Mouse (Mus musculus) heart, postnatal 0 days (tissue): Measurements from ENCODE around the gene Sirt1. TPM values are rescaled to one million over a fixed set of nuclear protein-coding genes. Genes with fewer than 3 reads are reported as not detected.
"Not testable (repeated sequence)": the region's sequence is repeated elsewhere in the genome, so short reads cannot be mapped to it uniquely, and the experiment has no call there.

ENCODE experiments used
- ATAC-seq: fragments of 200-750 bp; cut with Nextera tagmentation; 2 replicates; pipeline ENCODE4 v1.8.0; 2017; ENCODE audit warnings: low read depth, moderate number of reproducible peaks, moderate library complexity; ENCODE audit not compliant: insufficient read depth
- DNase-seq: peaks from one replicate; pipeline ENCODE4 v3.0.0-alpha.2; 2016; ENCODE audit warnings: low spot score
- H3K27ac ChIP-seq: fragments of 300-500 bp; sonication (generic); 2 replicates; pipeline ENCODE4 v1.5.1; 2014; ENCODE audit warnings: low read depth, mild to moderate bottlenecking
- H3K27me3 ChIP-seq: fragments of 300-500 bp; sonication (generic); 2 replicates; pipeline ENCODE4 v1.6.1; 2014; ENCODE audit warnings: low read length, mixed read lengths; ENCODE audit not compliant: control insufficient read depth, insufficient read depth
- H3K36me3 ChIP-seq: fragments of 300-500 bp; sonication (generic); replicated peaks from 2 replicates; pipeline ENCODE4 v1.6.1; 2014; ENCODE audit warnings: low read length, mixed read lengths; ENCODE audit not compliant: control insufficient read depth, insufficient read depth
- H3K4me1 ChIP-seq: fragments of 300-500 bp; sonication (generic); 2 replicates; pipeline ENCODE4 v1.6.1; 2014; ENCODE audit warnings: antibody characterized with exemption; ENCODE audit not compliant: control insufficient read depth, insufficient read depth
- H3K4me2 ChIP-seq: fragments of 300-500 bp; sonication (generic); 2 replicates; pipeline ENCODE4 v1.6.1; 2014; ENCODE audit warnings: low read depth, mild to moderate bottlenecking, low read length, moderate library complexity
- H3K4me3 ChIP-seq: fragments of 300-500 bp; sonication (generic); 2 replicates; pipeline ENCODE4 v1.5.1; 2014; ENCODE audit warnings: low read depth, low read length
- H3K9ac ChIP-seq: fragments of 300-500 bp; sonication (generic); replicated peaks from 2 replicates; pipeline ENCODE4 v1.6.1; 2014; ENCODE audit warnings: low read depth, low read length, mixed read lengths
- H3K9me3 ChIP-seq: fragments of 300-500 bp; sonication (generic); replicated peaks from 2 replicates; pipeline ENCODE4 v1.6.1; 2016; ENCODE audit warnings: low read length; ENCODE audit not compliant: control insufficient read depth
- CTCF ChIP-seq: IDR thresholded peaks from 2 replicates; pipeline ENCODE4 v1.5.1; 2016; ENCODE audit warnings: antibody characterized with exemption, control low read depth, low read depth
- EP300 ChIP-seq: IDR thresholded peaks from 2 replicates; pipeline ENCODE4 v1.6.1; 2016; ENCODE audit warnings: antibody characterized with exemption, low read depth
- WGBS: fragments of 180-500 bp; shearing (Covaris S2); extraction: QIAGEN DNeasy Blood & Tissue Kit; methylation state at CpG from one replicate; pipeline ENCODE4 v1.1.7; 2014; 5-methylcytosine and 5-hydroxymethylcytosine counted together
- polyA plus RNA-seq: library from polyadenylated mRNA; unstranded; fragments of >200 nt; fragmentation: Nextera tagmentation; extraction: Ambion mirVana; gene quantifications from 2 replicates; pipeline ENCODE4 v1.2.1, GENCODE M21; 2015
- total RNA-seq: library from RNA; depleted of rRNA; stranded (reverse); fragments of >200 nt; gene quantifications from 2 replicates; pipeline ENCODE4 v1.2.3, GENCODE M21; 2014; ENCODE audit warnings: low replicate concordance

Gene Sirt1
- total and polyA plus RNA-seq, 2 experiments from 2014 or later = 2.1 to 10.7 TPM

DNA sequence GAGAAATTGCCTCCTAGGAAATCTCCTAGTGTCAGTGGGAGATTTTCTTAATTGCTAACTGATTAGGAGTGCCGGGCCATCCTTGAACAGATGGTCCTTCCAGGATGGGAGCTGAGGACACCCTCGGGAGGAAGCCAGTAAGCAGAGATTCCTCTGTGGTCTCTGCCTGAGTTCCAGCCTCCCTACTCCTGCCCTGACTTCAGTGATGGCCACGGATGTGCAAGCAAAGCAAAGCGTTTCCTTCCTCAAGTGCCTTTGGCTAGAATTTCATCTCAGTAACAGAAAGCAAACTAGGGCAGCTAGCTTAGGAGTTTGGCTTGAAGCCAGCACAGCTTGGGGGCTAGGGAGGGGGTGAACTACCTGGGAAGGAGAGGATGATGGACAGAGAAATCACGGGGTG, 35.6 kb upstream of the Sirt1 start:
- no peak for TF ChIP-seq CTCF
- H3K4me2 ChIP-seq = no peak overlapping the region
- H3K27me3 ChIP-seq = no peaks in the 10 kb centered on the region
- no peak overlapping the region for H3K9ac ChIP-seq
- H3K4me1 ChIP-seq = no peaks in the 10 kb centered on the region
- no peak overlapping the region for H3K27ac ChIP-seq
- no peak for DNase-seq
- no peak overlapping the region for H3K4me3 ChIP-seq
- no peaks in the 10 kb centered on the region for H3K9me3 ChIP-seq
- WGBS = 35% methylated on average over 5 of the region's 5 CpGs
- H3K36me3 ChIP-seq = no peaks in the 10 kb centered on the region
- ATAC-seq = no peak

DNA sequence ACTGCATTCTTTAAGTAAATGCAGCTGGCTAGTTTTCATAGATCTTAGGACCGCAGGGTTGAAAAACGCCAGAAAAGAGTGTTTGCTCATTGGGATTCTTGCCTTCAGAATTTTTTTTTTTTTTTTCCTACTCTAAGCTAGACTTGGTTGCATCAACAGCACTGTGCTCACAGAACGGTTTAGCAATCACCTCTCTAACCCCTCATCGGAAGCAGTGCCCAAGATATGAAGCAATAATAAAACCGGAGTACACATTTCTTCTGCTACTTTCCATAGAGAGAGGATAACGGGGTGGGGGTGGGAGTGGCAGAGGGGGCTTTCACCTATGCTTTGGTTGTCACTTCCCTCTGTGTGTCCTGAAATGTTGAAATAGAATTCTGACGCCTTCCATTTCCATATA, 34.3 kb upstream of the Sirt1 start:
- H3K27ac ChIP-seq = no peak overlapping the region
- ATAC-seq (no peak), DNase-seq (no peak)
- no peak overlapping the region for H3K4me3 ChIP-seq
- H3K4me2 ChIP-seq = peak overlapping the region; percentile 39
- 49% methylated on average over 7 of the region's 7 CpGs for WGBS
- H3K36me3 ChIP-seq = no peaks in the 10 kb centered on the region
- no peak overlapping the region for H3K9ac ChIP-seq
- no peaks in the 10 kb centered on the region for H3K27me3 ChIP-seq
- TF ChIP-seq CTCF (no peak), EP300 (no peak)
- H3K4me1 ChIP-seq = no peaks in the 10 kb centered on the region
- no peaks in the 10 kb centered on the region for H3K9me3 ChIP-seq

DNA sequence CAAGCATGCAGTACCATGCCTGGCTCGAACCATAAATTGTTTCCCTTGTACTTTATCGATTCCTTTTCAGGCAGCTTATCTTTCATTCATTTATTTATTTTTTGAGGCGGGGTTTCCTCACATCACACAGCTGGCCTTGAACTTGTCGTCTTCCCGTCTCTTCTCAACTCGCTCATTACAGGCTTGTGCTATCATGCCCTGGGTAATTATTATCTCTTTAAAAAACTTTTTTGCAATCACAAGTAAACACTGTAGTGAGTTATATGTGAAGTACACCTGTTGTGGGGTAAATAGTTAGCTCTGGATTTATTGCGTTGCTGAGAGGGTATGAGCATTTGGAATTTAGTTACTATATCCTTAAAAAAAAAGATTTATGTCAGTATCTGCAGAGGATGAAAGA, 33.8 kb upstream of the Sirt1 start:
- no peak for DNase-seq
- Histone ChIP-seq H3K27me3 (no peaks in the 10 kb centered on the region), H3K36me3 (no peaks in the 10 kb centered on the region), H3K4me3 (no peak overlapping the region), H3K9ac (no peak overlapping the region), H3K4me2 (no peak overlapping the region), H3K9me3 (no peaks in the 10 kb centered on the region), H3K27ac (no peak overlapping the region), H3K4me1 (no peaks in the 10 kb centered on the region)
- 73% methylated on average over 7 of the region's 7 CpGs for WGBS
- TF ChIP-seq CTCF = no peak
- no peak for TF ChIP-seq EP300
- ATAC-seq = no peak

DNA sequence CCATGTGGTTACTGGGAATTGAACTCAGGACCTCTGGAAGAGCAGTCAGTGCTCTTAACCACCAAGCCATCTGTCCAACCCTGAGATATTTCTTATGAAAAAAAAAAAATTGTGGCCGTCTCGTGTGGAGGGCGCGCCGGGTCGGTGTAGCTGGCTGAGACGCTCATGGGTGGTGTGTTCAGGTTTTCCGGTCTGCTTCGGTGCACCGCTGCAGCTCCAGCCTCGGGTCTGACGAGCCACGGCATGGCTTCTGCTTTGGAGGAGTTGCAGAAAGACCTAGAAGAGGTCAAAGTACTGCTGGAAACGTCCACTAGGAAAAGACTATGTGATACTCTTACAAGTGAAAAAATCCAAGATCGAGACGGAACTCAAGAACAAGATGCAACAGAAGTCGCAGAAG, 31.3 kb upstream of the Sirt1 start:
- no peak overlapping the region for H3K27ac ChIP-seq
- H3K27me3 ChIP-seq = no peaks in the 10 kb centered on the region
- no peaks in the 10 kb centered on the region for H3K9me3 ChIP-seq
- ATAC-seq (no peak), DNase-seq (no peak)
- no peak overlapping the region for H3K9ac ChIP-seq
- 86% methylated on average over 17 of the region's 17 CpGs for WGBS
- H3K4me1 ChIP-seq = no peaks in the 10 kb centered on the region
- H3K4me3 ChIP-seq = no peak overlapping the region
- H3K36me3 ChIP-seq = no peaks in the 10 kb centered on the region
- TF ChIP-seq EP300 (no peak), CTCF (no peak)
- no peak overlapping the region for H3K4me2 ChIP-seq

DNA sequence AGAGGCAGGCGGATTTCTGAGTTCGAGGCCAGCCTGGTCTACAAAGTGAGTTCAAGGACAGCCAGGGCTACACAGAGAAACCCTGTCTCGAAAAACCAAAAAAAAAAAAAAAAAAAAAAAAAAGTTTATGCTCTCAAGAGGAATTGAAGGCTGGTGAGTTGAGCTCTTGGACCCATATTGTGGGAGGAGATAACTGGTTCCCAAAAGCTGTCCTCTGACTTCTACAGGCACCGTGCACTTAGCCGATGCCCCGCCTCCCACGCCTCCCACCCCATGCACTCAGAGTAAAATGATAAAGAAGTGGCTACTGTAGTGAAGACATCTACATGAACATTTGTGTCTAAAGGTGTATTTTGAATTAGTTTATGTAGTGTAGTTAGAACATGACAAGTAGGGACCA, 30.2 kb upstream of the Sirt1 start:
- not testable (repeated sequence) for H3K9me3 ChIP-seq, H3K4me3 ChIP-seq, H3K4me1 ChIP-seq, ATAC-seq, DNase-seq, H3K27ac ChIP-seq, H3K4me2 ChIP-seq, H3K36me3 ChIP-seq, H3K9ac ChIP-seq, H3K27me3 ChIP-seq
- WGBS = 82% methylated on average over 5 of the region's 7 CpGs

DNA sequence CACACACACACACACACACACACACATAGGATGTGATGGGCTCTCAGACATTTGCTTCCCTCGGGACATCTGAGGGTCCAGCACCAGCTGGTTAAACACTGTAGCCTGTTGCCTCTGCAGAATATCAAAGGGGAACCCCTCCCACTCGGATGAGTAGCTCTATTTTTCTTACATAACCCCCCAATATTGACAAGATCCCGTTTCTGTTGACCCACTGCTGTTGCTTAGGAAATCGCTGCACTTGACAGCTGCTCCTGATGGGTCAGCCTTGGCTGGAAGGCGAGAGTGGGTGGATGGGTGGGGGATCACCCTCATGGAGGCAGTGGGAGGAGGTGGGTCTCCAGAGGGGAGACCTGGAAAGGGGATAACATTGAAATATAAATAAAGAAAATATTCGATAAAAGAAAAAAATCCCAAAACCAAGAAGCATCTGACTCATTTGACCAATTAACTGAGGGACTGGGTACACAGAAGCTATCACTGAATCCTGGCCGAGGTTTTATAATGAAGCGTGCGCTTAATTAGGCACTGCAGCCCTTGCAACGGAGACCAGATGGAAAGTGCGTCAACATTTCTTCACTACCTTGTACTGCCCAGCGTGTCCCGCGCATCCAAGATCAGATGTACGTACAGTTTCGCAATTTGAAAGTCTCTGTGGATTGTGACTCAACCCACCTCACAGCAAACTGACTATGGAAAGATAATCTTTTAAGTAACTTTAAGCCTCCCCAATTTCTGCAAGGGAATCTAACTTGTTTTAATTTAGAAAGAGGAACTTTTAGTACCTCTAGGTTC, 28.9 kb upstream of the Sirt1 start:
- ATAC-seq = no peak
- H3K4me1 ChIP-seq = no peaks in the 10 kb centered on the region
- 72% methylated on average over 16 of the region's 16 CpGs for WGBS

More for the DNA sequence above, 28.9 kb upstream of the Sirt1 start:
- Histone ChIP-seq H3K27me3 (no peaks in the 10 kb centered on the region), H3K9ac (no peak overlapping the region), H3K27ac (no peak overlapping the region), H3K9me3 (no peaks in the 10 kb centered on the region), H3K36me3 (no peaks in the 10 kb centered on the region), H3K4me3 (no peak overlapping the region), H3K4me2 (no peak overlapping the region)
- no peak for DNase-seq
- no peak for TF ChIP-seq CTCF
- TF ChIP-seq EP300 = no peak
